In the genomic region with DNA sequence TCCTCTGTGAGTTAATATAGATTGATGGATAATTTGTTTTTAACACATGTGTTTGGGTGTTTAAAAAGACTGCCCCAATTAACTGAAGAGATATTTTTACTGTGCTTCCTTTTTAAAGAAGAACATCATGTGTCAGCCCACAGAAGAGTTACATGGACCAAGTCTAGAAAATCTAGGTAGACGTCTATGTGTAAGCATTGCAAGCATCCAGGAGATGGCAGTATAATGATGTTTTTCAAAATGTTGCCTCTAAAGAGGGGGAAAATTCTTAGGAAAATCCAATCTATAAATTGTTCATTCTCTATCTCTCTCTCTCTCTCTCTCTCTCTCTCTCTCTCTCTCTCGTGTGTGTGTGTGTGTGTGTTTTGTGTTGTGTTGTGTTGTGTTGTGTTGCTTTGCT, we compare ENCODE assay signal across 12 mouse cellular contexts. TPM values are rescaled to one million over a fixed set of nuclear protein-coding genes. Genes with fewer than 3 reads are reported as not detected.
A peak's percentile ranks its signal among the peaks of the same experiment; 100 is the strongest.
DNase-seq lines count a peak whose midpoint lies in the region; ATAC-seq and TF ChIP-seq lines count a peak whose summit lies in the region.
"Had no signal": no experiment of that assay in that cellular context is flagged by ENCODE, and none has a peak within 500 bp of the region (broad histone marks: within the 10 kb centered on the region; RNA-seq: fewer than 3 reads in every experiment).

No protein-coding gene starts in this region.

- DNase-seq in CD4-positive helper T cell, adult 2 months (ENCODE audit: low read depth, low spot score) = peak; percentile 32
- peak; percentile 47 for DNase-seq in MEL (ENCODE audit: low read depth, low spot score)
- DNase-seq in B cell, adult 2 months = no peak
- DNase-seq in spleen, postnatal 10 days (ENCODE audit: low spot score in 2 of 2) = no peak
- DNase-seq: heart, postnatal 4 days; right cerebral cortex, postnatal 25 days; thymus, postnatal 14 days had no signal

- no peak for ATAC-seq in intestine, postnatal 0 days
- ATAC-seq in intestine, embryonic 16.5 days = no peak
- peak; percentile 48 to 87; a peak in 3 of 4 replicates for ATAC-seq in hematopoietic stem cell, adult 5-6 weeks (replicated peaks in 1 of 2; ENCODE audit: insufficient read depth in 1 of 2, low FRiP score in 2 of 2, low TSS enrichment in 1 of 2, low read depth in 1 of 2, poor library complexity in 2 of 2, severe bottlenecking in 2 of 2)
- ATAC-seq in heart, embryonic 12.5 days (ENCODE audit: insufficient number of reproducible peaks, low FRiP score) = no peak
- ATAC-seq: midbrain, embryonic 13.5 days had no signal

- TF ChIP-seq RAD21 in MEL (IDR thresholded peaks at IDR 0.05; ENCODE audit: low read depth, low read length) = peak; percentile 80

- no peaks in the 10 kb centered on the region for H3K9me3 ChIP-seq in intestine, postnatal 0 days (ENCODE audit: control insufficient read depth)
- H3K9me3 ChIP-seq in intestine, embryonic 16.5 days (ENCODE audit: control insufficient read depth, low read length) = no peaks in the 10 kb centered on the region
- H3K9me3 ChIP-seq in MEL (replicated peaks; ENCODE audit: insufficient read depth, low read length) = no peaks in the 10 kb centered on the region
- H3K9me3 ChIP-seq in heart, embryonic 12.5 days (replicated peaks) = no peaks in the 10 kb centered on the region; the same call in 1 of the 2 replicates
- H3K9me3 ChIP-seq: midbrain, embryonic 13.5 days had no signal

- H3K4me3 ChIP-seq in intestine, postnatal 0 days (ENCODE audit: low read depth, low read length) = no peak overlapping the region
- no peak overlapping the region for H3K4me3 ChIP-seq in intestine, embryonic 16.5 days (ENCODE audit: low read length)
- H3K4me3 ChIP-seq in MEL (ENCODE audit: control insufficient read depth in 1 of 2, insufficient read depth in 1 of 2, low read depth in 2 of 2, low read length in 2 of 2) = no peak overlapping the region
- no peak overlapping the region for H3K4me3 ChIP-seq in heart, embryonic 12.5 days
- H3K4me3 ChIP-seq: midbrain, embryonic 13.5 days had no signal

- no peaks in the 10 kb centered on the region for H3K79me2 ChIP-seq in MEL (ENCODE audit: control insufficient read depth, insufficient read depth, low read length, poor library complexity)

- peak; percentile 67 for TF ChIP-seq CTCF in intestine, postnatal 0 days (IDR thresholded peaks at IDR 0.05; ENCODE audit: low read depth)
- peak; percentile 2 to 68 (median 20); a peak in 3 of 6 replicates for TF ChIP-seq CTCF in MEL (IDR thresholded peaks at IDR 0.05 in 2 of 3, conservative IDR thresholded peaks at IDR 0.05 in 1 of 3; ENCODE audit: control insufficient read depth in 1 of 3, insufficient read depth in 1 of 3, low read depth in 2 of 3, low read length in 3 of 3, poor library complexity in 1 of 3, severe bottlenecking in 1 of 3)

- H3K4me2 ChIP-seq in intestine, postnatal 0 days (replicated peaks; ENCODE audit: low read depth) = no peak overlapping the region
- H3K4me2 ChIP-seq in intestine, embryonic 16.5 days (ENCODE audit: low read depth, low read length) = no peak overlapping the region
- no peak overlapping the region for H3K4me2 ChIP-seq in heart, embryonic 12.5 days
- H3K4me2 ChIP-seq: midbrain, embryonic 13.5 days had no signal

- no peaks in the 10 kb centered on the region for H3K27me3 ChIP-seq in intestine, postnatal 0 days (replicated peaks; ENCODE audit: control insufficient read depth, insufficient read depth, low read length)
- H3K27me3 ChIP-seq in intestine, embryonic 16.5 days (replicated peaks; ENCODE audit: control insufficient read depth, insufficient read depth, low read length) = no peaks in the 10 kb centered on the region
- peaks cover 0 to 3% of the 10 kb centered on the region in 2 experiments; a peak in 1 of 4 replicates for H3K27me3 ChIP-seq in MEL (ENCODE audit: control insufficient read depth in 1 of 2, insufficient read depth in 2 of 2, low read length in 2 of 2)
- H3K27me3 ChIP-seq in heart, embryonic 12.5 days (replicated peaks) = no peaks in the 10 kb centered on the region
- H3K27me3 ChIP-seq: midbrain, embryonic 13.5 days had no signal

- H3K4me1 ChIP-seq in intestine, postnatal 0 days (replicated peaks; ENCODE audit: control insufficient read depth, insufficient read depth, low read length) = no peaks in the 10 kb centered on the region
- H3K4me1 ChIP-seq in intestine, embryonic 16.5 days (ENCODE audit: control insufficient read depth, insufficient read depth, low read length) = no peaks in the 10 kb centered on the region
- H3K4me1 ChIP-seq in MEL (ENCODE audit: control insufficient read depth in 1 of 2, insufficient read depth in 2 of 2, low read length in 2 of 2) = no peaks in the 10 kb centered on the region
- no peaks in the 10 kb centered on the region for H3K4me1 ChIP-seq in heart, embryonic 12.5 days (replicated peaks)
- H3K4me1 ChIP-seq: midbrain, embryonic 13.5 days had no signal

- H3K9ac ChIP-seq in intestine, postnatal 0 days (ENCODE audit: low read depth, low read length) = no peak overlapping the region
- no peak overlapping the region for H3K9ac ChIP-seq in intestine, embryonic 16.5 days (ENCODE audit: low read depth, low read length)
- no peak overlapping the region for H3K9ac ChIP-seq in MEL (ENCODE audit: control insufficient read depth, low read depth, low read length, poor library complexity, severe bottlenecking)
- no peak overlapping the region for H3K9ac ChIP-seq in heart, embryonic 12.5 days
- H3K9ac ChIP-seq: midbrain, embryonic 13.5 days had no signal

- H3K27ac ChIP-seq in intestine, postnatal 0 days (ENCODE audit: low read depth, low read length) = no peak overlapping the region
- no peak overlapping the region for H3K27ac ChIP-seq in intestine, embryonic 16.5 days (ENCODE audit: low read length)
- H3K27ac ChIP-seq in MEL (ENCODE audit: control insufficient read depth, low read depth, low read length) = no peak overlapping the region
- H3K27ac ChIP-seq in heart, embryonic 12.5 days (ENCODE audit: poor library complexity, severe bottlenecking) = no peak overlapping the region
- H3K27ac ChIP-seq: midbrain, embryonic 13.5 days had no signal

- WGBS in intestine, postnatal 0 days = 13% methylated on average over 2 of the region's 2 CpGs
- WGBS in intestine, embryonic 16.5 days = 7% methylated on average over 2 of the region's 2 CpGs
- 1% methylated on average over 2 of the region's 2 CpGs for WGBS in heart, embryonic 12.5 days

- no peaks in the 10 kb centered on the region for H3K36me3 ChIP-seq in intestine, postnatal 0 days (ENCODE audit: control insufficient read depth, insufficient read depth)
- no peaks in the 10 kb centered on the region for H3K36me3 ChIP-seq in intestine, embryonic 16.5 days (ENCODE audit: control insufficient read depth, insufficient read depth, low read length)
- no peaks in the 10 kb centered on the region; a peak in 1 of 4 replicates for H3K36me3 ChIP-seq in MEL (ENCODE audit: control insufficient read depth in 1 of 2, insufficient read depth in 2 of 2, low read length in 2 of 2)
- no peaks in the 10 kb centered on the region for H3K36me3 ChIP-seq in heart, embryonic 12.5 days
- H3K36me3 ChIP-seq: midbrain, embryonic 13.5 days had no signal

- TF ChIP-seq EP300 in MEL (IDR thresholded peaks at IDR 0.05; ENCODE audit: low read depth in 1 of 2, low read length in 2 of 2) = no peak

- TF ChIP-seq POLR2A in MEL (IDR thresholded peaks at IDR 0.05; ENCODE audit: control insufficient read depth in 1 of 2, insufficient read depth in 1 of 2, low read depth in 1 of 2, low read length in 2 of 2, poor library complexity in 1 of 2) = no peak

TF ChIP-seq in MEL, 35 proteins besides CTCF, POLR2A, EP300 and RAD21 (continues in another document):
- TF ChIP-seq TCF12 (IDR thresholded peaks at IDR 0.05; ENCODE audit: low read depth, low read length) (no peak), JUND (IDR thresholded peaks at IDR 0.05; ENCODE audit: low read depth, low read length) (no peak), USF2 (IDR thresholded peaks at IDR 0.05; ENCODE audit: borderline replicate concordance in 1 of 2, insufficient read depth in 1 of 2, low read depth in 1 of 2, low read length in 2 of 2) (no peak)

RNA-seq across cellular contexts. Expression of a gene that starts 22.2 kb away (rescaled TPM):
- 1.5 and 2.1 TPM in 2 replicates for polyA plus RNA-seq in intestine, postnatal 0 days (2015; fragmentation: Nextera tagmentation; extraction: Ambion mirVana)
- polyA plus RNA-seq in intestine, embryonic 16.5 days (2015; fragmentation: Nextera tagmentation; extraction: Ambion mirVana) = 1.5 and 2.1 TPM in 2 replicates
- 0.08 and 0.26 TPM in 2 replicates for total RNA-seq in MEL (2012; rRNA removed)
- polyA plus RNA-seq in MEL (2012; ENCODE audit: insufficient read depth in 1 of 2, insufficient read length in 2 of 2, low read depth in 1 of 2, low replicate concordance in 2 of 2, missing spikeins in 1 of 2) = under 1 TPM in 1 of 2 experiments, not detected in 1; 0.13 TPM
- total RNA-seq in hematopoietic stem cell, adult 5-6 weeks (2017) = 2.1 and 3.6 TPM in 2 replicates
- 2.3 and 3.1 TPM in 2 replicates for polyA plus RNA-seq in heart, embryonic 12.5 days (2016; fragmentation: Nextera tagmentation; extraction: Ambion mirVana)

RNA-seq across cellular contexts. Expression of a gene that starts 22.6 kb away (rescaled TPM):
- polyA plus RNA-seq in intestine, postnatal 0 days (2015; fragmentation: Nextera tagmentation; extraction: Ambion mirVana) = 0.07 and 0.08 TPM in 2 replicates
- 0.05 and 0.06 TPM in 2 replicates for polyA plus RNA-seq in intestine, embryonic 16.5 days (2015; fragmentation: Nextera tagmentation; extraction: Ambion mirVana)
- not detected in 2 replicates for total RNA-seq in MEL (2012; rRNA removed)
- not detected for polyA plus RNA-seq in MEL (2012; ENCODE audit: insufficient read depth in 1 of 2, insufficient read length in 2 of 2, low read depth in 1 of 2, low replicate concordance in 2 of 2, missing spikeins in 1 of 2)
- total RNA-seq in hematopoietic stem cell, adult 5-6 weeks (2017) = 0.60 TPM in 1 of 2 replicates, not detected in the other
- polyA plus RNA-seq in heart, embryonic 12.5 days (2016; fragmentation: Nextera tagmentation; extraction: Ambion mirVana) = 0.08 and 0.09 TPM in 2 replicates
- polyA plus RNA-seq: midbrain, embryonic 13.5 days had no signal

RNA-seq across cellular contexts. Expression of a gene that starts 30.3 kb away (rescaled TPM):
- 520 and 549 TPM in 2 replicates for polyA plus RNA-seq in intestine, postnatal 0 days (2015; fragmentation: Nextera tagmentation; extraction: Ambion mirVana)
- 432 and 438 TPM in 2 replicates for polyA plus RNA-seq in intestine, embryonic 16.5 days (2015; fragmentation: Nextera tagmentation; extraction: Ambion mirVana)
- total RNA-seq in MEL (2012; rRNA removed) = 1,625 and 1,669 TPM in 2 replicates
- polyA plus RNA-seq in MEL (2012; ENCODE audit: insufficient read depth in 1 of 2, insufficient read length in 2 of 2, low read depth in 1 of 2, low replicate concordance in 2 of 2, missing spikeins in 1 of 2) = 1,000 to 10,000 TPM in 1 of 2 experiments, 100 to 1,000 TPM in 1; 923 to 1,012 TPM
- total RNA-seq in hematopoietic stem cell, adult 5-6 weeks (2017) = 1,644 and 2,194 TPM in 2 replicates
- polyA plus RNA-seq in heart, embryonic 12.5 days (2016; fragmentation: Nextera tagmentation; extraction: Ambion mirVana) = 421 and 424 TPM in 2 replicates

RNA-seq across cellular contexts. Expression of a gene that starts 57.5 kb away (rescaled TPM):
- 16.6 and 17.8 TPM in 2 replicates for polyA plus RNA-seq in intestine, postnatal 0 days (2015; fragmentation: Nextera tagmentation; extraction: Ambion mirVana)
- polyA plus RNA-seq in intestine, embryonic 16.5 days (2015; fragmentation: Nextera tagmentation; extraction: Ambion mirVana) = 23.1 and 24.9 TPM in 2 replicates
- total RNA-seq in MEL (2012; rRNA removed) = 18.3 and 20.0 TPM in 2 replicates
- polyA plus RNA-seq in MEL (2012; ENCODE audit: insufficient read depth in 1 of 2, insufficient read length in 2 of 2, low read depth in 1 of 2, low replicate concordance in 2 of 2, missing spikeins in 1 of 2) = 10 to 100 TPM in 1 of 2 experiments, not detected in 1; 23.0 TPM
- total RNA-seq in hematopoietic stem cell, adult 5-6 weeks (2017) = 25.6 and 38.5 TPM in 2 replicates
- 23.7 and 24.1 TPM in 2 replicates for polyA plus RNA-seq in heart, embryonic 12.5 days (2016; fragmentation: Nextera tagmentation; extraction: Ambion mirVana)

Comparison
In these comparisons a context has a peak if more than half of its experiments do, and no peak if none do; other contexts are left out.
1. ATAC-seq: peak in hematopoietic stem cell, adult 5-6 weeks (2 of 2); none in intestine, postnatal 0 days (single experiment), intestine, embryonic 16.5 days (single experiment) and heart, embryonic 12.5 days (single experiment).
2. DNase-seq: peak in CD4-positive helper T cell, adult 2 months (single experiment) and MEL (single experiment); none in B cell, adult 2 months (0 of 2) and spleen, postnatal 10 days (0 of 2).